Mouse (Mus musculus) liver, embryonic 11.5 days (tissue): ENCODE measurements around the gene Notch4. TPM values are rescaled to one million over a fixed set of nuclear protein-coding genes. Genes with fewer than 3 reads are reported as not detected.

Experiments
- ATAC-seq: fragments of 200-750 bp; cut with Nextera tagmentation; replicated peaks from 2 replicates; pipeline ENCODE4 v1.8.0; 2017; ENCODE audit warnings: moderate number of reproducible peaks, mild to moderate bottlenecking, moderate TSS enrichment, moderate library complexity; ENCODE audit not compliant: low FRiP score
- DNase-seq: peaks from one replicate; pipeline ENCODE4 v3.0.0-alpha.2; 2017; ENCODE audit warnings: low spot score
- H3K27ac ChIP-seq: fragments of 300-500 bp; sonication (generic); 2 replicates; pipeline ENCODE4 v1.5.1; 2014; ENCODE audit warnings: mild to moderate bottlenecking, low read depth, low read length, control low read depth
- H3K27me3 ChIP-seq: fragments of 300-500 bp; sonication (generic); replicated peaks from 2 replicates; pipeline ENCODE4 v1.6.1; 2014; ENCODE audit warnings: low read length, mixed read lengths; ENCODE audit not compliant: control insufficient read depth, insufficient read depth
- H3K36me3 ChIP-seq: fragments of 300-500 bp; sonication (generic); 2 replicates; pipeline ENCODE4 v1.6.1; 2014; ENCODE audit warnings: mild to moderate bottlenecking, low read length, moderate library complexity, mixed read lengths; ENCODE audit not compliant: control insufficient read depth, insufficient read depth
- H3K4me1 ChIP-seq: fragments of 300-500 bp; sonication (generic); replicated peaks from 2 replicates; pipeline ENCODE4 v1.6.1; 2014; ENCODE audit warnings: low read length, mixed read lengths; ENCODE audit not compliant: control insufficient read depth, insufficient read depth
- H3K4me2 ChIP-seq: fragments of 300-500 bp; sonication (generic); 2 replicates; pipeline ENCODE4 v1.6.1; 2014; ENCODE audit warnings: mild to moderate bottlenecking, control low read depth, moderate library complexity
- H3K4me3 ChIP-seq: fragments of 300-500 bp; sonication (generic); 2 replicates; pipeline ENCODE4 v1.5.1; 2014; ENCODE audit warnings: low read depth, low read length, control low read depth
- H3K9ac ChIP-seq: fragments of 300-500 bp; sonication (generic); 2 replicates; pipeline ENCODE4 v1.6.1; 2014; ENCODE audit warnings: low read depth, low read length, control low read depth
- H3K9me3 ChIP-seq: fragments of 300-500 bp; sonication (generic); 2 replicates; pipeline ENCODE4 v1.6.1; 2016; ENCODE audit warnings: low read length, inconsistent platforms, mixed read lengths; ENCODE audit not compliant: control insufficient read depth
- WGBS: fragments of 180-500 bp; shearing (Covaris S2); extraction: QIAGEN DNeasy Blood & Tissue Kit; methylation state at CpG from one replicate; pipeline ENCODE4 v1.1.7; 2014; 5-methylcytosine and 5-hydroxymethylcytosine counted together
- polyA plus RNA-seq: library from polyadenylated mRNA; unstranded; fragments of >200 nt; fragmentation: Nextera tagmentation; extraction: Ambion mirVana; gene quantifications from 2 replicates; pipeline ENCODE4 v1.2.1, GENCODE M21; 2014

The Notch4 gene
- polyA plus RNA-seq, 1 experiment from 2014 or later = 4.1 TPM

GRCm38 (mm10) chr17:34576577-34576976, 12.5 kb downstream of the Notch4 start:
- ATAC-seq = no peak
- Histone ChIP-seq H3K4me1 (no peaks in the 10 kb centered on the region), H3K27ac (no peak overlapping the region), H3K36me3 (no peaks in the 10 kb centered on the region; the same call in 1 of the 2 replicates), H3K4me2 (no peak overlapping the region), H3K9me3 (no peaks in the 10 kb centered on the region), H3K27me3 (no peaks in the 10 kb centered on the region), H3K9ac (no peak overlapping the region), H3K4me3 (no peak overlapping the region)
- DNase-seq = no peak
- 59% methylated on average over 5 of the region's 5 CpGs for WGBS

DNA sequence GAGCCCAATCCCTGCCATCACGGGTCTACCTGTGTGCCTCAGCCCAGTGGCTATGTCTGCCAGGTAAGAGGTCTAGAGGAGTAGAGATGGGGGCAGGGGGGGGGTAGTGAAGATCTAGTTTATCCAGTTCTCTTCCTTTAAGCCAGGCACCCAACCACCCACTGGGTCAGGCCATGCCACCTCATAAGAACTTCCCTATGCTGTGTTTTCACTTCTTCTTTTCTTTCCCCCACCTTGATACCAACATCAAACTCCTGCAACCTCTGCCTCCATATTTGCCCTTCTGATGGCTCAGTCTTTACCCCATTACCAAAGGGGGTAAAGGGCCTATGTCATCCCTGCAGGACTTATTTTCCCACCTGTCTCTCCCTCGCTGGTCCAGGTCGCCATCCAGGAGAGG, 14.0 kb downstream of the Notch4 start:
- Histone ChIP-seq H3K4me2 (no peak overlapping the region), H3K9ac (no peak overlapping the region), H3K27me3 (no peaks in the 10 kb centered on the region), H3K4me1 (no peaks in the 10 kb centered on the region), H3K27ac (no peak overlapping the region), H3K36me3 (no peaks in the 10 kb centered on the region; the same call in 1 of the 2 replicates), H3K4me3 (no peak overlapping the region), H3K9me3 (no peaks in the 10 kb centered on the region)
- WGBS = 88% methylated on average over 3 of the region's 3 CpGs
- ATAC-seq = no peak
- DNase-seq = no peak

GRCm38 (mm10) chr17:34582528-34582927, 18.5 kb downstream of the Notch4 start:
- Histone ChIP-seq H3K9ac (no peak overlapping the region), H3K27ac (no peak overlapping the region), H3K4me1 (peaks cover 6% of the 10 kb centered on the region), H3K27me3 (no peaks in the 10 kb centered on the region), H3K4me2 (no peak overlapping the region), H3K9me3 (no peaks in the 10 kb centered on the region), H3K36me3 (no peaks in the 10 kb centered on the region; the same call in 1 of the 2 replicates), H3K4me3 (no peak overlapping the region)
- 82% methylated on average over 12 of the region's 12 CpGs for WGBS
- DNase-seq = no peak
- no peak for ATAC-seq

DNA sequence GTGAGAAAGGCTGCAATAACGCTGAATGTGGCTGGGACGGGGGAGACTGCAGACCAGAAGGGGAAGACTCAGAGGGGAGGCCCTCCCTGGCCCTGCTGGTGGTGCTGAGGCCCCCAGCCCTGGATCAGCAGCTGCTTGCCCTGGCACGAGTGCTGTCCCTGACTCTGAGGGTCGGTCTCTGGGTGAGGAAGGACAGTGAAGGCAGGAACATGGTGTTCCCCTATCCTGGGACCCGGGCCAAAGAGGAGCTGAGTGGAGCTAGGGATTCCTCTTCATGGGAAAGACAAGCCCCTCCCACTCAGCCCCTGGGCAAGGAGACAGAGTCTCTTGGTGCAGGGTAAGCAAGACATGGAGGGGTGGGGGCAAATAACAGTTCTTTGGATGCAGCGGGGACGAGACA, 19.3 kb downstream of the Notch4 start:
- Histone ChIP-seq H3K36me3 (no peaks in the 10 kb centered on the region), H3K27me3 (no peaks in the 10 kb centered on the region), H3K9ac (no peak overlapping the region), H3K4me3 (no peak overlapping the region), H3K4me2 (no peak overlapping the region), H3K4me1 (peaks cover 9% of the 10 kb centered on the region), H3K9me3 (no peaks in the 10 kb centered on the region), H3K27ac (no peak overlapping the region)
- 62% methylated on average over 7 of the region's 7 CpGs for whole genome bisulfite sequencing
- DNase-seq (no peak), ATAC-seq (no peak)

DNA sequence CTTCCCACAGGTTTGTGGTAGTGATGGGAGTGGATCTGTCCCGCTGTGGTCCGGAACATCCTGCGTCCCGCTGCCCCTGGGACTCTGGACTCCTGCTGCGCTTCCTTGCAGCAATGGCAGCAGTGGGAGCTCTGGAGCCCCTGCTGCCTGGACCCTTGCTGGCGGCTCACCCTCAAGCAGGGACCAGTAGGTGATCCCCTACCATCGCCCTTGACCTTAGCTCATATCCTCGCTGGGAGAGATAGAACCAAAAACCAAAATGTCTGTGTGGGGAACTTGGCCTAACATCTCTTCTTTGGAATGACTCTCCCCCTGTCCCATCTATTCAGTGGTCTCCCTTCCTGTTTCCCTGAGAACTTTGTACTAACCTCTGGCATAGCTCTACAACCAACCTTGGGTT, 19.8 kb downstream of the Notch4 start:
- Histone ChIP-seq H3K4me1 (peaks cover 13% of the 10 kb centered on the region), H3K36me3 (no peaks in the 10 kb centered on the region), H3K9ac (no peak overlapping the region), H3K4me3 (no peak overlapping the region), H3K27me3 (no peaks in the 10 kb centered on the region), H3K27ac (no peak overlapping the region), H3K9me3 (no peaks in the 10 kb centered on the region), H3K4me2 (no peak overlapping the region)
- WGBS = 87% methylated on average over 8 of the region's 8 CpGs
- ATAC-seq = no peak
- no peak for DNase-seq

DNA sequence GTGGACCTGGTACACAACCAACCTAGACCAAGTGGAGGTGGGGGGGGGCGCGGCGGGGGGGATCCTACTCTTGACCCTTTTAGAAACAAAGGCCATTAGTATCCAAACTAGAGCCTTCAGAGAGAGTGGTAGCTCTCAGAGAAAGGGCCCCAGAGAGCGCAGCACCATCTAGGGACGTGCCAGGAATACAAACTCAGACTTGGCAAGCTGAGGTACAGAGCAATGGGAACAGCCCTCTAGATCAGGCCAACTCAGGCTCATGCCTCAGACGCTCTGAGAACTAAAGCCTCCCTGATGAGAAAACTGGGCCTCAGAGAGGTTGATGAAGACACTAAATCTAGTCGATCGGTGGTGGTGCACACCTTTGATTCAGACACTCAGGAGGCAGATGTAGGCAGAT, 21.1 kb downstream of the Notch4 start:
- Histone ChIP-seq H3K4me1 (peaks cover 26% of the 10 kb centered on the region), H3K36me3 (no peaks in the 10 kb centered on the region), H3K9ac (no peak overlapping the region), H3K4me3 (no peak overlapping the region), H3K27me3 (no peaks in the 10 kb centered on the region), H3K4me2 (no peak overlapping the region), H3K9me3 (no peaks in the 10 kb centered on the region), H3K27ac (no peak overlapping the region)
- ATAC-seq = no peak
- no peak for DNase-seq
- 90% methylated on average over 8 of the region's 8 CpGs for WGBS

GRCm38 (mm10) chr17:34585877-34586771, 22.1 kb downstream of the Notch4 start:
- H3K4me2 ChIP-seq = peak overlapping the region; percentile 100
- H3K9me3 ChIP-seq = no peaks in the 10 kb centered on the region
- peak overlapping the region; percentile 72; the same call in 1 of the 2 replicates for H3K27ac ChIP-seq
- no peaks in the 10 kb centered on the region for H3K36me3 ChIP-seq
- DNase-seq = no peak
- no peak for ATAC-seq
- H3K27me3 ChIP-seq = no peaks in the 10 kb centered on the region
- H3K4me1 ChIP-seq = peaks cover 36% of the 10 kb centered on the region
- H3K9ac ChIP-seq = peak overlapping the region; percentile 81
- WGBS = 38% methylated on average over 32 of the region's 32 CpGs
- peak overlapping the region; percentile 91 for H3K4me3 ChIP-seq

GRCm38 (mm10) chr17:34586796-34587422, 22.8 kb downstream of the Notch4 start:
- no peaks in the 10 kb centered on the region for H3K36me3 ChIP-seq
- H3K4me2 ChIP-seq = peak overlapping the region; percentile 100
- peak; percentile 81 for DNase-seq
- peak overlapping the region; percentile 91 for H3K4me3 ChIP-seq
- H3K9me3 ChIP-seq = no peaks in the 10 kb centered on the region
- no peaks in the 10 kb centered on the region for H3K27me3 ChIP-seq
- H3K9ac ChIP-seq = peak overlapping the region; percentile 81
- ATAC-seq = peak; percentile 82
- peaks cover 42% of the 10 kb centered on the region for H3K4me1 ChIP-seq
- WGBS = under 1% methylated on average over 38 of the region's 38 CpGs
- H3K27ac ChIP-seq = peak overlapping the region; percentile 72
